Mouse (Mus musculus): Measurements from ENCODE around the gene Rnf114.

DNA sequence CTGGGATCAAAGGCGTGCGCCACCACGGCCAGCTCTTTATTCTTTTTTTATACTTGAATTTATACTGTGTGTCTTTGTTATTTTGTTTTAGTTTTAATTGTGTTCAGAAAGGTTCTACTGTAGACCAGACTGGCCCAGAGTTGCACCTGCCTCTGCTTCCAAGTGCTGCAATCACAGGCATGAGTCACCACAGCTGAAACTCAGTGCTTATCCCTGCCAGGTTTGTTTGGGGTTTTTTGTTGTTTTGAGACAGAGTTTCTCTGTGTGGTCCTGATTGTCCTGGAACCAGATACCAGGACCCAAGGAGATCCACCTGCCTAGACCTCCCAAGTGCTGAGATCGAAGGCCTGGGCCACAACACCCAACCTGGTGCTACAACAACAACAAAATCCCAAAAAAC lies 16.1 kb downstream of the Rnf114 start:
- no peak for TF ChIP-seq CTCF (IDR thresholded peaks at IDR 0.05; ENCODE audit: borderline replicate concordance, extremely low read depth, insufficient read depth, insufficient read length)
- TF ChIP-seq POLR2A (IDR thresholded peaks at IDR 0.05; ENCODE audit: borderline replicate concordance, extremely low read depth, insufficient read depth, insufficient read length, poor library complexity, severe bottlenecking), result no peak

Data from brain, embryonic 14.5 days (tissue).